Mouse (Mus musculus) spleen, embryonic (tissue): ENCODE measurements around the gene Cdca3.
"Not testable (repeated sequence)": the region's sequence is repeated elsewhere in the genome, so short reads cannot be mapped to it uniquely, and the experiment has no call there.

Source experiments
- CTCF ChIA-PET: fragments of 350-600 bp; sonication (Branson Sonifier 250); formaldehyde crosslinking; loops from one replicate; lab custom pipeline; 2022; lab: Charles Lee

The Cdca3 gene

GRCm38 (mm10) chr6:124828868-124829798 lies at the start of gene Cdca3, which contains the start of gene Usp5:
TSS of gene Cdca3 (plus strand) at chr6:124829547.
TSS of gene Usp5 (minus strand) at chr6:124829484.
- CTCF ChIA-PET = no interaction called here

GRCm38 (mm10) chr6:124779984-124780416 lies 49.3 kb upstream of the Cdca3 start:
- CTCF ChIA-PET = interaction anchor here (0.6 kb wide), 1 partner anchor 322 kb away, joined by 3 read pairs; no protein-coding TSS in a partner anchor

- CTCF ChIA-PET = no interaction called here
Observed at GRCm38 (mm10) chr6:124780917-124781316, 48.4 kb upstream of the Cdca3 start.

GRCm38 (mm10) chr6:124782436-124782835 lies 46.9 kb upstream of the Cdca3 start:
- CTCF ChIA-PET = interaction anchor here (0.6 kb wide), 1 partner anchor 32 kb away, joined by 3 read pairs; the partner anchor contains the start of gene Tpi1

- CTCF ChIA-PET = no interaction called here
Observed at GRCm38 (mm10) chr6:124786756-124787420, 42.5 kb upstream of the Cdca3 start.

GRCm38 (mm10) chr6:124787722-124788121 lies 41.6 kb upstream of the Cdca3 start:
- CTCF ChIA-PET = no interaction called here

GRCm38 (mm10) chr6:124789519-124789918 lies 39.8 kb upstream of the Cdca3 start:
- CTCF ChIA-PET = no interaction called here

- CTCF ChIA-PET = interaction anchor here (0.6 kb wide), 1 partner anchor 263 kb away, joined by 3 read pairs; no protein-coding TSS in a partner anchor
Observed at GRCm38 (mm10) chr6:124790121-124790520, 39.2 kb upstream of the Cdca3 start.

- CTCF ChIA-PET = no interaction called here
Observed at GRCm38 (mm10) chr6:124791911-124792310, 37.4 kb upstream of the Cdca3 start.

GRCm38 (mm10) chr6:124795781-124796180 lies 33.6 kb upstream of the Cdca3 start:
- CTCF ChIA-PET = no interaction called here

GRCm38 (mm10) chr6:124796200-124796599 lies 33.1 kb upstream of the Cdca3 start:
- CTCF ChIA-PET = no interaction called here

- CTCF ChIA-PET = not testable (repeated sequence)
Observed at GRCm38 (mm10) chr6:124802400-124802799, 26.9 kb upstream of the Cdca3 start.

GRCm38 (mm10) chr6:124803061-124803460 lies 26.3 kb upstream of the Cdca3 start:
- CTCF ChIA-PET = interaction anchor here (0.7 kb wide), 1 partner anchor 798 kb away, joined by 3 read pairs; no protein-coding TSS in a partner anchor

- CTCF ChIA-PET = not testable (repeated sequence)
Observed at GRCm38 (mm10) chr6:124803691-124804090, 25.7 kb upstream of the Cdca3 start.

GRCm38 (mm10) chr6:124804341-124804740 lies 25.0 kb upstream of the Cdca3 start:
- CTCF ChIA-PET = no interaction called here

GRCm38 (mm10) chr6:124805341-124806321 lies 23.7 kb upstream of the Cdca3 start:
- CTCF ChIA-PET = interaction anchor here (0.7 kb wide), 1 partner anchor 68 kb away, joined by 5 read pairs; no protein-coding TSS in a partner anchor

- CTCF ChIA-PET = no interaction called here
Observed at GRCm38 (mm10) chr6:124806446-124807140, 22.8 kb upstream of the Cdca3 start.

GRCm38 (mm10) chr6:124807366-124807765 lies 22.0 kb upstream of the Cdca3 start:
- CTCF ChIA-PET = interaction anchor here (1.1 kb wide), 1 partner anchor 31 kb away, joined by 4 read pairs; no protein-coding TSS in a partner anchor

GRCm38 (mm10) chr6:124807986-124808357 lies 21.4 kb upstream of the Cdca3 start:
- CTCF ChIA-PET = interaction anchor here (0.8 to 1.1 kb wide), 2 partner anchors 30 to 314 kb away, joined by 4 to 13 read pairs; no protein-coding TSS in a partner anchor
